ENCODE assay signal across 9 mouse cellular contexts in the genomic region with DNA sequence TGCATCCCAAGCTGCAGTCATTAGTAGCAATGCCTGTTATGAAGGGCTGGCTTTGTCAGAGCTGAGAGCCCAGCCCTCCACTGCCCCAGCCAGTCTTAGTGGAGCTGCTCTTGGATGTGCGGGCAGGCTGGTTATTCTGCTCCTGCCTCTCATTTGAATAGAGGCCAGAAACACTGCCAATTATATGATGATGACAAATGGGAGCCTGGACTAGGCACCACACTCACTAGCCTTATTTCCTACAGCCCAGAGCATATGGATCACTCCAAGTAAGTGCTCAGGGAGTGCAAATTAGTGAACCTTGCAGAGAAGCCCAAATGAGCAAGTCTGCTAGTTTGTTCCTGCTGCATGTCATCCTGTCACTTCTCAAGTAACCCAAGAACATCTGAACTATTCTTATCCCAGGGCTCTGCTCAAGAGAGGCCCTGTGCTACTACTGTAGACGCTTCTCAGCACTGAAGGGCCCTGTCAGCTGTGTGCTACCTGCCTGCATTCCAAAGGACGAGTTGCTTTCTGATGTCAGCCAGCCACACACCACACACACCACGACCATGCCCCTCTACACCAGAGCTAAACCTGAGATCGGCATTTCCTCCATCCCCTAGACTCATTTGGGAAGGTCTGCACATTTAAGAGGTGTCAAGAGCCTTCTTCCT.
DNase-seq lines count a peak whose midpoint lies in the region; ATAC-seq lines count a peak whose summit lies in the region.
"Had no signal": no experiment of that assay in that cellular context is flagged by ENCODE, and none has a peak within 500 bp of the region (broad histone marks: within the 10 kb centered on the region; RNA-seq: fewer than 3 reads in every experiment).

No protein-coding gene starts in this region.

- intact Hi-C loops in left cerebral cortex, postnatal 4 days (cut with DNase I), result no loop called here

- H3K36me3 ChIP-seq in hindbrain, embryonic 11.5 days (ENCODE audit: control insufficient read depth, insufficient read depth, low read length), result no peaks in the 10 kb centered on the region
- H3K36me3 ChIP-seq in hindbrain, embryonic 10.5 days, result no peaks in the 10 kb centered on the region
- H3K36me3 ChIP-seq in forebrain, embryonic 10.5 days (replicated peaks), result no peaks in the 10 kb centered on the region

- H3K9me3 ChIP-seq in hindbrain, embryonic 11.5 days (ENCODE audit: control insufficient read depth, low read length), result no peaks in the 10 kb centered on the region
- H3K9me3 ChIP-seq in hindbrain, embryonic 10.5 days, result no peaks in the 10 kb centered on the region
- no peaks in the 10 kb centered on the region for H3K9me3 ChIP-seq in forebrain, embryonic 10.5 days

- no peaks in the 10 kb centered on the region for H3K27me3 ChIP-seq in hindbrain, embryonic 11.5 days (ENCODE audit: control insufficient read depth, insufficient read depth, low read length)
- H3K27me3 ChIP-seq in hindbrain, embryonic 10.5 days (ENCODE audit: insufficient read depth, poor library complexity, severe bottlenecking), result no peaks in the 10 kb centered on the region
- H3K27me3 ChIP-seq in forebrain, embryonic 10.5 days (ENCODE audit: poor library complexity, severe bottlenecking), result no peaks in the 10 kb centered on the region

- 51% methylated on average over 5 of the region's 5 CpGs for WGBS in hindbrain, embryonic 11.5 days
- WGBS in hindbrain, embryonic 10.5 days, result 55% methylated on average over 5 of the region's 5 CpGs
- 66% methylated on average over 5 of the region's 5 CpGs for WGBS in forebrain, embryonic 10.5 days

- ATAC-seq in hindbrain, embryonic 11.5 days (ENCODE audit: low FRiP score), result peak; percentile 64
- no peak for ATAC-seq in megakaryocyte-erythroid progenitor cell, adult 5-6 weeks (replicated peaks; ENCODE audit: low FRiP score, low TSS enrichment, poor library complexity, severe bottlenecking)

- no peak overlapping the region for H3K4me2 ChIP-seq in hindbrain, embryonic 11.5 days (replicated peaks; ENCODE audit: low read depth, low read length)

- no peak overlapping the region; the same call in 1 of the 2 replicates for H3K27ac ChIP-seq in hindbrain, embryonic 11.5 days (ENCODE audit: low read depth, low read length)
- no peak overlapping the region for H3K27ac ChIP-seq in hindbrain, embryonic 10.5 days
- peak overlapping the region; percentile 22; the same call in 1 of the 2 replicates for H3K27ac ChIP-seq in forebrain, embryonic 10.5 days

- no peaks in the 10 kb centered on the region for H3K4me1 ChIP-seq in hindbrain, embryonic 11.5 days (replicated peaks; ENCODE audit: control insufficient read depth, insufficient read depth, low read length)
- no peaks in the 10 kb centered on the region for H3K4me1 ChIP-seq in hindbrain, embryonic 10.5 days (replicated peaks)
- H3K4me1 ChIP-seq in forebrain, embryonic 10.5 days, result peaks cover 8% of the 10 kb centered on the region

- no peak overlapping the region for H3K9ac ChIP-seq in hindbrain, embryonic 11.5 days (ENCODE audit: low read depth, low read length)

- peak; percentile 23 for DNase-seq in hindbrain, embryonic 11.5 days (ENCODE audit: low spot score)
- no peak for DNase-seq in hindbrain, embryonic 10.5 days (ENCODE audit: low spot score)
- peak; percentile 62 for DNase-seq in cerebellum, adult 11 months
- no peak for DNase-seq in forebrain, embryonic 10.5 days (ENCODE audit: extremely low spot score, low spot score)
- peak; percentile 29 for DNase-seq in left cerebral cortex, postnatal 4 days
- DNase-seq in thymus, postnatal 36 days, result no peak
- no peak for DNase-seq in lung, postnatal 10 days
- DNase-seq: adrenal gland, postnatal 10 days had no signal

- H3K4me3 ChIP-seq in hindbrain, embryonic 11.5 days (ENCODE audit: low read depth, low read length), result no peak overlapping the region
- H3K4me3 ChIP-seq in hindbrain, embryonic 10.5 days, result no peak overlapping the region
- no peak overlapping the region for H3K4me3 ChIP-seq in forebrain, embryonic 10.5 days

Comparison
In these comparisons a context has a peak if more than half of its experiments do, and no peak if none do; other contexts are left out.
1. DNase-seq: peak in hindbrain, embryonic 11.5 days (single experiment), cerebellum, adult 11 months (single experiment) and left cerebral cortex, postnatal 4 days (single experiment); none in hindbrain, embryonic 10.5 days (single experiment), forebrain, embryonic 10.5 days (single experiment), thymus, postnatal 36 days (0 of 2) and lung, postnatal 10 days (single experiment).